Mouse (Mus musculus): ENCODE measurements around the gene Fbln5. TPM values are rescaled to one million over a fixed set of nuclear protein-coding genes. Genes with fewer than 3 reads are reported as not detected.

The Fbln5 gene
- polyA plus RNA-seq, 1 experiment: 44.9 TPM

DNA sequence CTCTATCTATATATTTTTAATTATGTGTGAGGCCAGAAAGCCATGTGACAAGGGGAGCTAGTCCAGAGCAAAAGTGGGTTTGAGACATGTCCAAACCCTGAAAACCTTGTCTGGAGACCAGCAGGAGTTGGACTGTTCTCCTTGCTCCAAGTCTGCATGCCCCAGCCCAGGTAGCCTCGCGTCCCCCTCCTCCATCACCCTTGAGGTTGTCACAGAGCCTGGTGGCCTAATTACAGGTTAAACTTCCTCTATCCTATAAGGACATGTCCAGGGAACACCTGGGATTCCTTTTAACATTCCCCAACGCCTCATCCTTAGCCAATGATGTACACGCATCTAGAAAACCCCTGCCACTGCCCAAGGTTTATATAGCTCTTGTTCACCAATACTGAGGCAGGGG is 4.3 kb upstream of the Fbln5 start:
- TF ChIP-seq POLR2A (IDR thresholded peaks at IDR 0.05; ENCODE audit: insufficient read length, low read depth) (no peak), USF1 (IDR thresholded peaks at IDR 0.05; ENCODE audit: low read depth) (no peak), E2F4 (IDR thresholded peaks at IDR 0.05; ENCODE audit: insufficient read depth) (no peak), SRF (IDR thresholded peaks at IDR 0.05; ENCODE audit: control insufficient read depth, insufficient read length, low read depth) (no peak), CEBPB (IDR thresholded peaks at IDR 0.05; ENCODE audit: insufficient read depth, poor library complexity, severe bottlenecking) (no peak), REST (IDR thresholded peaks at IDR 0.05; ENCODE audit: insufficient read depth, insufficient read length) (no peak), TCF12 (IDR thresholded peaks at IDR 0.05; ENCODE audit: insufficient read depth, poor library complexity, severe bottlenecking) (no peak), POLR2AphosphoS2 (IDR thresholded peaks at IDR 0.05; ENCODE audit: insufficient read length, low read depth) (no peak), MAX (IDR thresholded peaks at IDR 0.05; ENCODE audit: low read depth) (no peak), MYOG (IDR thresholded peaks at IDR 0.05; ENCODE audit: control insufficient read depth in 1 of 3, insufficient read depth in 1 of 3, insufficient read length in 2 of 3, low read depth in 2 of 3) (no peak), TCF3 (IDR thresholded peaks at IDR 0.05; ENCODE audit: insufficient read length, low read depth) (no peak), MYOD1 (IDR thresholded peaks at IDR 0.05; ENCODE audit: control insufficient read depth in 1 of 3, insufficient read length in 2 of 3, low read depth in 2 of 3) (no peak)
- Histone ChIP-seq H3K79me2 (ENCODE audit: control insufficient read depth, insufficient read depth) (no peaks in the 10 kb centered on the region), H3K4me2 (ENCODE audit: low read depth) (no peak overlapping the region), H3K4me3 (no peak overlapping the region), H3K27me3 (ENCODE audit: control insufficient read depth, insufficient read depth, insufficient read length) (no peaks in the 10 kb centered on the region), H3ac (ENCODE audit: control insufficient read depth, insufficient read length) (no peak overlapping the region), H3K36me3 (ENCODE audit: control insufficient read depth, insufficient read depth) (no peaks in the 10 kb centered on the region)

DNA sequence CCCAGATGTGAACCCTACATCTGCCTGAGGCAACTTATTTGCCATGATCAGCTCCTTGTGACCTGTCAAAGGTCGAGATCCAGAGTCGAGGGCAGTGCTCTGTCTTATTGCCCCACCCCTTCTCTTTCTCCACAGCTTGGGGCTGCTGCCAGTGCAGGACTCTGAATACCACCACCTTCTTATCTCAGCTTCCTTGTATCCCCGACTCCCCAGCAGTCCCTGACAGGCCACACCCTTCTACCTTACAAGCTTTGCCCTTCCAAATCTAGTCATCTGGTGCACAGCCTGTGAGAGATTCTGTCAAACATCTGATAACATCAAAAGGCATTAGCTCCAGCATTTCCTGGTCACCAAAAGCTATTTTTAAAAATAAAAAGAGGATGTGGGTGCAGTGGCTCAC is 2.7 kb upstream of the Fbln5 start:
- no peak for TF ChIP-seq MYOD1 (IDR thresholded peaks at IDR 0.05; ENCODE audit: control insufficient read depth in 1 of 3, insufficient read length in 2 of 3, low read depth in 2 of 3)
- no peak for TF ChIP-seq SRF (IDR thresholded peaks at IDR 0.05; ENCODE audit: control insufficient read depth, insufficient read length, low read depth)
- TF ChIP-seq CEBPB (IDR thresholded peaks at IDR 0.05; ENCODE audit: insufficient read depth, poor library complexity, severe bottlenecking): no peak
- no peak for TF ChIP-seq TCF12 (IDR thresholded peaks at IDR 0.05; ENCODE audit: insufficient read depth, poor library complexity, severe bottlenecking)
- no peak for TF ChIP-seq E2F4 (IDR thresholded peaks at IDR 0.05; ENCODE audit: insufficient read depth)
- TF ChIP-seq MYOG (IDR thresholded peaks at IDR 0.05; ENCODE audit: control insufficient read depth in 1 of 3, insufficient read depth in 1 of 3, insufficient read length in 2 of 3, low read depth in 2 of 3): no peak
- TF ChIP-seq POLR2A (IDR thresholded peaks at IDR 0.05; ENCODE audit: insufficient read length, low read depth): no peak
- TF ChIP-seq REST (IDR thresholded peaks at IDR 0.05; ENCODE audit: insufficient read depth, insufficient read length): no peak
- no peak for TF ChIP-seq POLR2AphosphoS2 (IDR thresholded peaks at IDR 0.05; ENCODE audit: insufficient read length, low read depth)
- TF ChIP-seq MAX (IDR thresholded peaks at IDR 0.05; ENCODE audit: low read depth): no peak
- no peaks in the 10 kb centered on the region for H3K36me3 ChIP-seq (ENCODE audit: control insufficient read depth, insufficient read depth)
- no peaks in the 10 kb centered on the region for H3K27me3 ChIP-seq (ENCODE audit: control insufficient read depth, insufficient read depth, insufficient read length)
- H3K4me3 ChIP-seq: no peak overlapping the region
- no peak overlapping the region for H3ac ChIP-seq (ENCODE audit: control insufficient read depth, insufficient read length)
- no peaks in the 10 kb centered on the region for H3K79me2 ChIP-seq (ENCODE audit: control insufficient read depth, insufficient read depth)
- H3K4me2 ChIP-seq (ENCODE audit: low read depth): no peak overlapping the region

GRCm38 (mm10) chr12:101819570-101819969 is 715 bp upstream of the Fbln5 start:
- no peaks in the 10 kb centered on the region for H3K36me3 ChIP-seq (ENCODE audit: control insufficient read depth, insufficient read depth)
- H3ac ChIP-seq (ENCODE audit: control insufficient read depth, insufficient read length): peak overlapping the region; percentile 29
- H3K27me3 ChIP-seq (ENCODE audit: control insufficient read depth, insufficient read depth, insufficient read length): no peaks in the 10 kb centered on the region
- no peak for TF ChIP-seq TCF3 (IDR thresholded peaks at IDR 0.05; ENCODE audit: insufficient read length, low read depth)
- TF ChIP-seq E2F4 (IDR thresholded peaks at IDR 0.05; ENCODE audit: insufficient read depth): no peak
- no peak for TF ChIP-seq TCF12 (IDR thresholded peaks at IDR 0.05; ENCODE audit: insufficient read depth, poor library complexity, severe bottlenecking)
- TF ChIP-seq MYOD1 (IDR thresholded peaks at IDR 0.05; ENCODE audit: control insufficient read depth in 1 of 3, insufficient read length in 2 of 3, low read depth in 2 of 3): no peak
- TF ChIP-seq CEBPB (IDR thresholded peaks at IDR 0.05; ENCODE audit: insufficient read depth, poor library complexity, severe bottlenecking): no peak
- TF ChIP-seq MYOG (IDR thresholded peaks at IDR 0.05; ENCODE audit: control insufficient read depth in 1 of 3, insufficient read depth in 1 of 3, insufficient read length in 2 of 3, low read depth in 2 of 3): no peak
- TF ChIP-seq USF1 (IDR thresholded peaks at IDR 0.05; ENCODE audit: low read depth): no peak
- no peak for TF ChIP-seq SRF (IDR thresholded peaks at IDR 0.05; ENCODE audit: control insufficient read depth, insufficient read length, low read depth)
- no peak for TF ChIP-seq MAX (IDR thresholded peaks at IDR 0.05; ENCODE audit: low read depth)
- TF ChIP-seq REST (IDR thresholded peaks at IDR 0.05; ENCODE audit: insufficient read depth, insufficient read length): no peak
- TF ChIP-seq POLR2AphosphoS2 (IDR thresholded peaks at IDR 0.05; ENCODE audit: insufficient read length, low read depth): no peak
- TF ChIP-seq POLR2A (IDR thresholded peaks at IDR 0.05; ENCODE audit: insufficient read length, low read depth): no peak
- peak overlapping the region; percentile 43 for H3K4me3 ChIP-seq
- no peaks in the 10 kb centered on the region for H3K79me2 ChIP-seq (ENCODE audit: control insufficient read depth, insufficient read depth)
- peak overlapping the region; percentile 98 for H3K4me2 ChIP-seq (ENCODE audit: low read depth)

GRCm38 (mm10) chr12:101818246-101818607 is 628 bp downstream of the Fbln5 start:
- no peaks in the 10 kb centered on the region for H3K27me3 ChIP-seq (ENCODE audit: control insufficient read depth, insufficient read depth, insufficient read length)

GRCm38 (mm10) chr12:101816810-101817209 is 2.0 kb downstream of the Fbln5 start:
- no peak overlapping the region for H3ac ChIP-seq (ENCODE audit: control insufficient read depth, insufficient read length)
- no peak overlapping the region for H3K4me3 ChIP-seq
- H3K4me2 ChIP-seq (ENCODE audit: low read depth): peak overlapping the region; percentile 98
- TF ChIP-seq MYOG (IDR thresholded peaks at IDR 0.05; ENCODE audit: control insufficient read depth in 1 of 3, insufficient read depth in 1 of 3, insufficient read length in 2 of 3, low read depth in 2 of 3) (peak in 1 of 3 experiments; percentile 4), POLR2A (IDR thresholded peaks at IDR 0.05; ENCODE audit: insufficient read length, low read depth) (no peak), E2F4 (IDR thresholded peaks at IDR 0.05; ENCODE audit: insufficient read depth) (no peak)
- H3K27me3 ChIP-seq (ENCODE audit: control insufficient read depth, insufficient read depth, insufficient read length): no peaks in the 10 kb centered on the region
- no peaks in the 10 kb centered on the region for H3K79me2 ChIP-seq (ENCODE audit: control insufficient read depth, insufficient read depth)
- H3K36me3 ChIP-seq (ENCODE audit: control insufficient read depth, insufficient read depth): no peaks in the 10 kb centered on the region

More at GRCm38 (mm10) chr12:101818246-101818607, 628 bp downstream of the Fbln5 start:
- Histone ChIP-seq H3K79me2 (ENCODE audit: control insufficient read depth, insufficient read depth) (no peaks in the 10 kb centered on the region), H3K36me3 (ENCODE audit: control insufficient read depth, insufficient read depth) (no peaks in the 10 kb centered on the region), H3K4me3 (peak overlapping the region; percentile 43), H3K4me2 (ENCODE audit: low read depth) (peak overlapping the region; percentile 98), H3ac (ENCODE audit: control insufficient read depth, insufficient read length) (peak overlapping the region; percentile 29)
- TF ChIP-seq CEBPB (IDR thresholded peaks at IDR 0.05; ENCODE audit: insufficient read depth, poor library complexity, severe bottlenecking): 0 out of 2 replicates have a peak, but pooled peaks have one; percentile 34
- no peak for TF ChIP-seq REST (IDR thresholded peaks at IDR 0.05; ENCODE audit: insufficient read depth, insufficient read length)
- no peak for TF ChIP-seq TCF12 (IDR thresholded peaks at IDR 0.05; ENCODE audit: insufficient read depth, poor library complexity, severe bottlenecking)
